Mouse (Mus musculus) forebrain, postnatal 0 days (tissue): ENCODE data around the gene Irf6. TPM values are rescaled to one million over a fixed set of nuclear protein-coding genes. Genes with fewer than 3 reads are reported as not detected.

ENCODE experiments used
- ATAC-seq: fragments of 200-750 bp; cut with Nextera tagmentation; 2 replicates; pipeline ENCODE4 v1.8.0; 2017; ENCODE audit warnings: mild to moderate bottlenecking, moderate library complexity
- DNase-seq: peaks from one replicate; pipeline ENCODE4 v3.0.0-alpha.2; 2015
- H3K27ac ChIP-seq: fragments of 300-500 bp; sonication (generic); 2 replicates; pipeline ENCODE4 v1.5.1; 2014; ENCODE audit warnings: low read depth, mild to moderate bottlenecking, antibody characterized with exemption, low read length, moderate library complexity, mixed read lengths
- H3K27me3 ChIP-seq: fragments of 300-500 bp; sonication (generic); 2 replicates; pipeline ENCODE4 v1.6.1; 2014; ENCODE audit warnings: mild to moderate bottlenecking, low read length, mixed read lengths; ENCODE audit not compliant: insufficient read depth
- H3K36me3 ChIP-seq: fragments of 300-500 bp; sonication (generic); 2 replicates; pipeline ENCODE4 v1.6.1; 2014; ENCODE audit warnings: mild to moderate bottlenecking, moderate library complexity; ENCODE audit not compliant: insufficient read depth
- H3K4me1 ChIP-seq: fragments of 300-500 bp; sonication (generic); 2 replicates; pipeline ENCODE4 v1.6.1; 2014; ENCODE audit warnings: antibody characterized with exemption; ENCODE audit not compliant: insufficient read depth
- H3K4me2 ChIP-seq: fragments of 300-500 bp; sonication (generic); 2 replicates; pipeline ENCODE4 v1.6.1; 2014; ENCODE audit warnings: low read depth, mild to moderate bottlenecking, moderate library complexity
- H3K4me3 ChIP-seq: fragments of 300-500 bp; sonication (generic); 2 replicates; pipeline ENCODE4 v1.5.1; 2014; ENCODE audit warnings: low read depth, low read length, mixed read lengths
- H3K9ac ChIP-seq: fragments of 300-500 bp; sonication (generic); 2 replicates; pipeline ENCODE4 v1.6.1; 2014; ENCODE audit warnings: mild to moderate bottlenecking
- H3K9me3 ChIP-seq: fragments of 300-500 bp; sonication (generic); 2 replicates; pipeline ENCODE4 v1.6.1; 2016; ENCODE audit warnings: low read length
- CTCF ChIP-seq: sonication (generic); IDR thresholded peaks from 2 replicates; pipeline ENCODE4 v1.5.1; 2016; ENCODE audit warnings: antibody characterized with exemption, control low read depth, low read depth
- WGBS: fragments of 180-500 bp; shearing (Covaris S2); extraction: QIAGEN DNeasy Blood & Tissue Kit; methylation state at CpG from one replicate; pipeline ENCODE4 v1.1.7; 2014; 5-methylcytosine and 5-hydroxymethylcytosine counted together
- polyA plus RNA-seq: library from polyadenylated mRNA; unstranded; fragments of >200 nt; fragmentation: Nextera tagmentation; extraction: Ambion mirVana; gene quantifications from 2 replicates; pipeline ENCODE4 v1.2.1, GENCODE M21; 2015
- total RNA-seq: library from RNA; depleted of rRNA; stranded (reverse); fragments of >200 nt; gene quantifications from 2 replicates; pipeline ENCODE4 v1.2.3, GENCODE M21; 2014

The Irf6 gene
- total and polyA plus RNA-seq, 2 experiments from 2014 or later: 0.29 to 0.33 TPM

GRCm38 (mm10) chr1:193189151-193189621, 36.3 kb downstream of the Irf6 start:
- WGBS: 13% methylated on average over 9 of the region's 9 CpGs

DNA sequence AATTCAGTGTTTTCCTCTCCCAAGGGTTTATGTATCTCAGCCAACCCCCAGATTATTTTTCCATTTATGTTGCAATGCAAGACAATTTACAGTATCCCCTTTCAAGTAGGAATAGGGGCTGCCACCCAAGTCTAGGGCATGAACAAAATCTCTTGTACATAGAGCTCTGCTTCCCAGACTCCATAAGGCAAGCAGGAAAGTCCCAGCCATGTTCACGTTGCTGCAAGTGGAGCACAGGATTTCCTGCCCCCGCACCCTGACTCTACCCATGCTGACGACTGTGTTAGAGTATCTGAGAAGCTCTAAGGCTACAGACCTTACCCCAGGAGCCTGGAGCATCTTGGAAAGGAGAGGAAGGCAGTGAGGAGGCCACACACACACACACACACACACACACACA, 36.9 kb downstream of the Irf6 start:
- ATAC-seq: 0 out of 2 replicates have a peak, but pooled peaks have one; percentile 21
- H3K27ac ChIP-seq: peak overlapping the region; percentile 67
- no peak for TF ChIP-seq CTCF

More at GRCm38 (mm10) chr1:193189151-193189621, 36.3 kb downstream of the Irf6 start:
- Histone ChIP-seq H3K4me1 (peaks cover 8% of the 10 kb centered on the region), H3K27me3 (no peaks in the 10 kb centered on the region), H3K4me3 (no peak overlapping the region), H3K27ac (peak overlapping the region; percentile 67), H3K9me3 (no peaks in the 10 kb centered on the region), H3K9ac (no peak overlapping the region), H3K4me2 (no peak overlapping the region), H3K36me3 (no peaks in the 10 kb centered on the region)
- ATAC-seq: peak; percentile 96
- peak; percentile 36 for DNase-seq
- no peak for TF ChIP-seq CTCF

DNA sequence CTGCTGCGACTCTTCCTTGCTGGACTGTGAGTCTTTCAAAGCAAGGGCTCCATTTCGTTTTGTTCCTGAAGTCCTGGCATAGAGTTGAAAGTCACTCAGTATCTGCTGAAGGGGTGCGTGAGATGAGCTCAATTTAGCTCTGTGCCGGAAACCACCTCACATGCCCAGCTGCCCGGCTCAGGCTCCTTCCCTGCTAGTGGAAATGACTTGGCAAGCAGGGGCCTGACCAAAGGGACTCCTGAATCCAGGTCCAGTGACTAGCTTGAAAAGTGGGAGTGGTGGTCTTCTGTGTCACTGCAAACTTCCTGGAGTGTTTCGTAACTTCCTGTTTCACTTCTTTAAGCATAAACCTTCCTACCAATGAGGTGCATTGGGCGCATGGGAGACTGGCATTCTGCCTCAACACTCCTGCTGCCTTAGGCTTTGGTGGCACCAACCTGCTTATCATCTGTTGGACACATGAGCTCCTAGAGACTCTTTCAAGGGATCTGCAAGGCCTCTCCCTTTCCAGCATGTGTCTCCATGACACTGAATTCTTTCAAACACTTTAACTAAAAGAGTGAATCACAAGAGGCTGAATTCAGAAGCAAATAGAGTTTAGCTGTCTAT, 38.9 kb downstream of the Irf6 start:
- DNase-seq: no peak
- WGBS: 86% methylated on average over 7 of the region's 7 CpGs
- peaks cover 8% of the 10 kb centered on the region for H3K4me1 ChIP-seq
- no peak overlapping the region for H3K4me3 ChIP-seq
- ATAC-seq: no peak
- no peak overlapping the region for H3K27ac ChIP-seq
- no peak overlapping the region for H3K9ac ChIP-seq
- no peaks in the 10 kb centered on the region for H3K36me3 ChIP-seq
- no peak overlapping the region for H3K4me2 ChIP-seq
- no peaks in the 10 kb centered on the region for H3K27me3 ChIP-seq
- no peak for TF ChIP-seq CTCF
- H3K9me3 ChIP-seq: no peaks in the 10 kb centered on the region

More for the DNA sequence above, 36.9 kb downstream of the Irf6 start:
- Histone ChIP-seq H3K27me3 (no peaks in the 10 kb centered on the region), H3K4me2 (no peak overlapping the region), H3K4me1 (peaks cover 8% of the 10 kb centered on the region), H3K9ac (no peak overlapping the region), H3K9me3 (no peaks in the 10 kb centered on the region), H3K36me3 (no peaks in the 10 kb centered on the region), H3K4me3 (no peak overlapping the region)
- 66% methylated on average over 3 of the region's 3 CpGs for WGBS
- DNase-seq: no peak

- Histone ChIP-seq H3K4me3 (no peak overlapping the region), H3K4me1 (peaks cover 5% of the 10 kb centered on the region; the same call in 1 of the 2 replicates), H3K9ac (no peak overlapping the region), H3K4me2 (no peak overlapping the region), H3K27me3 (no peaks in the 10 kb centered on the region), H3K27ac (no peak overlapping the region), H3K9me3 (no peaks in the 10 kb centered on the region), H3K36me3 (no peaks in the 10 kb centered on the region)
- ATAC-seq (no peak), DNase-seq (no peak)
- TF ChIP-seq CTCF: no peak
- 71% methylated on average over 3 of the region's 3 CpGs for WGBS
Measured at GRCm38 (mm10) chr1:193194416-193195140, 41.7 kb downstream of the Irf6 start.

- Histone ChIP-seq H3K27ac (no peak overlapping the region), H3K27me3 (no peaks in the 10 kb centered on the region), H3K9ac (no peak overlapping the region), H3K4me1 (0 out of 2 replicates have a peak, but pooled peaks cover 1% of the 10 kb centered on the region), H3K4me2 (no peak overlapping the region), H3K9me3 (no peaks in the 10 kb centered on the region), H3K36me3 (no peaks in the 10 kb centered on the region), H3K4me3 (no peak overlapping the region)
- WGBS: 65% methylated on average over 3 of the region's 3 CpGs
- no peak for DNase-seq
- no peak for TF ChIP-seq CTCF
- no peak for ATAC-seq
Measured at GRCm38 (mm10) chr1:193195169-193195810, 42.4 kb downstream of the Irf6 start.

GRCm38 (mm10) chr1:193197494-193198205, 44.7 kb downstream of the Irf6 start:
- ATAC-seq (no peak), DNase-seq (no peak)
- Histone ChIP-seq H3K27ac (no peak overlapping the region), H3K9me3 (no peaks in the 10 kb centered on the region), H3K4me3 (no peak overlapping the region), H3K27me3 (no peaks in the 10 kb centered on the region), H3K9ac (no peak overlapping the region), H3K4me1 (no peaks in the 10 kb centered on the region), H3K36me3 (no peaks in the 10 kb centered on the region), H3K4me2 (no peak overlapping the region)
- no peak for TF ChIP-seq CTCF
- 91% methylated on average over 18 of the region's 18 CpGs for WGBS
